Mouse (Mus musculus) thymus, adult 2 months (tissue): ENCODE results near the gene Celf5. TPM values are rescaled to one million over a fixed set of nuclear protein-coding genes. Genes with fewer than 3 reads are reported as not detected.

Experiments
- DNase-seq: peaks from one replicate; pipeline ENCODE4 v3.0.0; 2021
- H3K27ac ChIP-seq: fragments of 200-500 bp; 2 replicates; pipeline ENCODE4 v1.5.1; 2012; ENCODE audit warnings: low read length, control low read depth; ENCODE audit not compliant: control insufficient read depth, insufficient read depth
- H3K27me3 ChIP-seq: fragments of 200-500 bp; 2 replicates; pipeline ENCODE4 v1.6.1; 2012; ENCODE audit warnings: mild to moderate bottlenecking, low read length, moderate library complexity, mixed read lengths; ENCODE audit not compliant: control insufficient read depth, insufficient read depth
- H3K36me3 ChIP-seq: fragments of 200-500 bp; 2 replicates; pipeline ENCODE4 v1.6.1; 2012; ENCODE audit warnings: mild to moderate bottlenecking, low read length, moderate library complexity; ENCODE audit not compliant: control insufficient read depth, insufficient read depth
- H3K4me1 ChIP-seq: fragments of 200-500 bp; replicated peaks from 2 replicates; pipeline ENCODE4 v1.6.1; 2012; ENCODE audit warnings: low read length; ENCODE audit not compliant: control insufficient read depth, insufficient read depth
- H3K4me3 ChIP-seq: fragments of 200-500 bp; 2 replicates; pipeline ENCODE4 v1.5.1; 2012; ENCODE audit warnings: mild to moderate bottlenecking, low read length, control low read depth, moderate library complexity; ENCODE audit not compliant: control insufficient read depth, insufficient read depth
- CTCF ChIP-seq: fragments of 200-500 bp; IDR thresholded peaks from 2 replicates; pipeline ENCODE4 v1.5.1; 2012; ENCODE audit warnings: mild to moderate bottlenecking, control low read depth, low read length, moderate library complexity, borderline replicate concordance; ENCODE audit not compliant: control insufficient read depth, poor library complexity, insufficient read depth; ENCODE audit errors: extremely low read depth
- POLR2A ChIP-seq: fragments of 200-500 bp; IDR thresholded peaks from 2 replicates; pipeline ENCODE4 v1.6.1; 2012; ENCODE audit warnings: mild to moderate bottlenecking, low read length, control low read depth, moderate library complexity; ENCODE audit not compliant: control insufficient read depth, poor library complexity, insufficient read depth; ENCODE audit errors: extremely low read depth
- WGBS: fragments of 180-500 bp; shearing (Covaris S2); methylation state at CpG from one replicate; pipeline ENCODE4 v1.1.7; 2018; 5-methylcytosine and 5-hydroxymethylcytosine counted together
- polyA plus RNA-seq: library from polyadenylated mRNA; depleted of rRNA; stranded (reverse); fragments of >200 nt; gene quantifications from 2 replicates; pipeline ENCODE4 v1.2.3, GENCODE M21; 2012

Celf5 gene
- polyA plus RNA-seq, 1 experiment = 5.1 TPM

- H3K4me3 ChIP-seq = no peak overlapping the region
Observed at GRCm38 (mm10) chr10:81507691-81508489, 25.4 kb upstream of the Celf5 start.

GRCm38 (mm10) chr10:81507095-81507494 lies 24.6 kb upstream of the Celf5 start:
- H3K4me3 ChIP-seq = no peak overlapping the region
- no peaks in the 10 kb centered on the region for H3K27me3 ChIP-seq
- no peak for TF ChIP-seq POLR2A
- TF ChIP-seq CTCF = no peak
- H3K36me3 ChIP-seq = no peaks in the 10 kb centered on the region
- H3K4me1 ChIP-seq = peaks cover 25% of the 10 kb centered on the region
- DNase-seq = no peak
- H3K27ac ChIP-seq = no peak overlapping the region
- 92% methylated on average over 6 of the region's 6 CpGs for WGBS

More at GRCm38 (mm10) chr10:81507691-81508489, 25.4 kb upstream of the Celf5 start:
- no peak overlapping the region for H3K27ac ChIP-seq
- 79% methylated on average over 13 of the region's 13 CpGs for WGBS
- H3K4me1 ChIP-seq = peaks cover 23% of the 10 kb centered on the region
- TF ChIP-seq POLR2A (no peak), CTCF (no peak)
- H3K36me3 ChIP-seq = no peaks in the 10 kb centered on the region
- H3K27me3 ChIP-seq = no peaks in the 10 kb centered on the region
- DNase-seq = no peak

- no peaks in the 10 kb centered on the region for H3K36me3 ChIP-seq
- peaks cover 14% of the 10 kb centered on the region for H3K4me1 ChIP-seq
- H3K27me3 ChIP-seq = no peaks in the 10 kb centered on the region
- no peak for DNase-seq
- H3K4me3 ChIP-seq = no peak overlapping the region
- H3K27ac ChIP-seq = no peak overlapping the region
- TF ChIP-seq CTCF = no peak
- no peak for TF ChIP-seq POLR2A
- 77% methylated on average over 15 of the region's 15 CpGs for WGBS
Observed at GRCm38 (mm10) chr10:81505016-81505664, 22.6 kb upstream of the Celf5 start.

GRCm38 (mm10) chr10:81502658-81503057 lies 20.1 kb upstream of the Celf5 start:
- H3K4me3 ChIP-seq = no peak overlapping the region
- TF ChIP-seq CTCF = peak; percentile 99
- no peak for TF ChIP-seq POLR2A

GRCm38 (mm10) chr10:81501863-81502262 lies 19.4 kb upstream of the Celf5 start:
- H3K4me3 ChIP-seq = no peak overlapping the region
- no peak overlapping the region for H3K27ac ChIP-seq
- 98% methylated on average over 5 of the region's 5 CpGs for WGBS
- no peaks in the 10 kb centered on the region for H3K36me3 ChIP-seq
- no peaks in the 10 kb centered on the region for H3K27me3 ChIP-seq
- peaks cover 22% of the 10 kb centered on the region for H3K4me1 ChIP-seq
- DNase-seq = no peak
- TF ChIP-seq POLR2A (no peak), CTCF (no peak)

More at GRCm38 (mm10) chr10:81502658-81503057, 20.1 kb upstream of the Celf5 start:
- DNase-seq = peak; percentile 93
- Histone ChIP-seq H3K36me3 (no peaks in the 10 kb centered on the region), H3K27ac (no peak overlapping the region), H3K4me1 (peaks cover 20% of the 10 kb centered on the region), H3K27me3 (no peaks in the 10 kb centered on the region)
- WGBS = 25% methylated on average over 36 of the region's 36 CpGs

- no peaks in the 10 kb centered on the region for H3K36me3 ChIP-seq
- TF ChIP-seq POLR2A (no peak), CTCF (no peak)
- H3K27me3 ChIP-seq = no peaks in the 10 kb centered on the region
- 73% methylated on average over 3 of the region's 3 CpGs for WGBS
- H3K4me3 ChIP-seq = peak within 1 kb of the TSS; percentile 69
- peaks cover 30% of the 10 kb centered on the region for H3K4me1 ChIP-seq
- DNase-seq = no peak
- peak within 1 kb of the TSS; percentile 81 for H3K27ac ChIP-seq
Observed at GRCm38 (mm10) chr10:81500032-81500431, 17.5 kb upstream of the Celf5 start, which contains the start of gene S1pr4. Gene S1pr4 (minus strand): TSS chr10:81500132.
